Mouse (Mus musculus): ENCODE results near the gene Dnaaf2. TPM values are rescaled to one million over a fixed set of nuclear protein-coding genes. Genes with fewer than 3 reads are reported as not detected.
"Not testable (repeated sequence)": the region's sequence is repeated elsewhere in the genome, so short reads cannot be mapped to it uniquely, and the experiment has no call there.

The Dnaaf2 gene
- total and polyA plus RNA-seq, 2 experiments from 2014 or later = 6.8 to 9.4 TPM

- 59% methylated on average over 3 of the region's 3 CpGs for WGBS
- no peaks in the 10 kb centered on the region for H3K27me3 ChIP-seq (ENCODE audit: insufficient read depth, low read length)
- no peaks in the 10 kb centered on the region for H3K36me3 ChIP-seq (ENCODE audit: insufficient read depth)
- H3K4me2 ChIP-seq (ENCODE audit: low read depth) = no peak overlapping the region
- H3K9ac ChIP-seq = no peak overlapping the region
- no peak overlapping the region for H3K4me3 ChIP-seq (ENCODE audit: low read depth, low read length)
- H3K27ac ChIP-seq (ENCODE audit: low read depth, low read length) = no peak overlapping the region
- DNase-seq = no peak
- H3K4me1 ChIP-seq (ENCODE audit: insufficient read depth) = 0 out of 2 replicates have a peak, but pooled peaks cover 5% of the 10 kb centered on the region
- no peaks in the 10 kb centered on the region for H3K9me3 ChIP-seq (ENCODE audit: low read length)
- TF ChIP-seq CTCF (IDR thresholded peaks at IDR 0.05; ENCODE audit: low read depth) = no peak
- ATAC-seq = no peak
Measured at GRCm38 (mm10) chr12:69164904-69165303, 33.3 kb downstream of the Dnaaf2 start.

- not testable (repeated sequence) for H3K4me3 ChIP-seq (ENCODE audit: low read depth, low read length); H3K4me1 ChIP-seq (ENCODE audit: insufficient read depth); ATAC-seq; DNase-seq; H3K27ac ChIP-seq (ENCODE audit: low read depth, low read length); H3K9me3 ChIP-seq (ENCODE audit: low read length); H3K9ac ChIP-seq; H3K36me3 ChIP-seq (ENCODE audit: insufficient read depth); H3K4me2 ChIP-seq (ENCODE audit: low read depth); H3K27me3 ChIP-seq (ENCODE audit: insufficient read depth, low read length)
- WGBS = 84% methylated on average over 4 of the region's 4 CpGs
Measured at GRCm38 (mm10) chr12:69163586-69163985, 34.6 kb downstream of the Dnaaf2 start.

DNA sequence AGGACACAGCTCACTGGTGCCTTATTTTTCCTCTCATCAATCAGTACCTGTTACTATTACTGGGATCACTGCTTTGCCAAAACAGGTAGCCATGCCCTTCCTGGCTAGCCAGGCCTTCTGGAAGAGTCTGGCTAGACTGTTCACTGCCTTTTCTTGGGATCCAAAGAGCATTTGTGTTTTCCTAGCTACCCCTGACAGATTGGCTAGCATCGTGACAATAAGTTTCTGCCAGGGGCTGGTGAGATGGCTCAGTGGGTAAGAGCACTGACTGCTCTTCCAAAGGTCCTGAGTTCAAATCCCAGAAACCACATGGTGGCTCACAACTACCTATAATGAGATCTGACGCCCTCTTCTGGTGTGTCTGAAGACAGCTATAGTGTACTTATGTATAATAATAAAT is 37.6 kb downstream of the Dnaaf2 start:
- ATAC-seq; H3K4me2 ChIP-seq (ENCODE audit: low read depth); DNase-seq; H3K4me3 ChIP-seq (ENCODE audit: low read depth, low read length); H3K27me3 ChIP-seq (ENCODE audit: insufficient read depth, low read length); H3K4me1 ChIP-seq (ENCODE audit: insufficient read depth); H3K9me3 ChIP-seq (ENCODE audit: low read length); H3K9ac ChIP-seq; H3K27ac ChIP-seq (ENCODE audit: low read depth, low read length): not testable (repeated sequence)
- 80% methylated on average over 2 of the region's 2 CpGs for WGBS
- peaks cover 14% of the 10 kb centered on the region; the same call in 1 of the 2 replicates for H3K36me3 ChIP-seq (ENCODE audit: insufficient read depth)

DNA sequence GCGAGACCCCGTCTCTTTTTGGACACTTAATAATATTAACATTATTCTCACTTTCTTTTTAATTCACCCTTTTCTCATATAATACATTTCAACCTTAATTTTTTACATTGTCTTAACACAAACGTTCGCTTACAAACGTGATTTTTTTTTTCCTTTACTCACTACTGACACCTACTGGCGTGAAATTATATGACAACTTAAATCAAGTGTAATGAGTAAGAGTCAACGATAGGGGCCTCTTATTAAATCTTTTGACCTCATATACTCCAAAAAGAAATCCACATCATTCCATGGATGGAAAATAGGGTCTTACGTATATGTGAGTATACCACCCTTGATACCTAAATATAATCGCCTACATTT is 38.7 kb downstream of the Dnaaf2 start:
- ATAC-seq (no peak), DNase-seq (peak; percentile 91)
- 4% methylated on average over 9 of the region's 9 CpGs for WGBS
- H3K9me3 ChIP-seq (ENCODE audit: low read length) = no peaks in the 10 kb centered on the region
- no peak overlapping the region for H3K9ac ChIP-seq
- H3K4me3 ChIP-seq (ENCODE audit: low read depth, low read length) = peak overlapping the region; percentile 65
- H3K4me2 ChIP-seq (ENCODE audit: low read depth) = peak overlapping the region; percentile 29; the same call in 1 of the 2 replicates
- H3K27me3 ChIP-seq (ENCODE audit: insufficient read depth, low read length) = no peaks in the 10 kb centered on the region
- H3K4me1 ChIP-seq (ENCODE audit: insufficient read depth) = peaks cover 5% of the 10 kb centered on the region; the same call in 1 of the 2 replicates
- peak; percentile 83 for TF ChIP-seq CTCF (IDR thresholded peaks at IDR 0.05; ENCODE audit: low read depth)
- H3K27ac ChIP-seq (ENCODE audit: low read depth, low read length) = peak overlapping the region; percentile 50; the same call in 1 of the 2 replicates
- peaks cover 14% of the 10 kb centered on the region; the same call in 1 of the 2 replicates for H3K36me3 ChIP-seq (ENCODE audit: insufficient read depth)

DNA sequence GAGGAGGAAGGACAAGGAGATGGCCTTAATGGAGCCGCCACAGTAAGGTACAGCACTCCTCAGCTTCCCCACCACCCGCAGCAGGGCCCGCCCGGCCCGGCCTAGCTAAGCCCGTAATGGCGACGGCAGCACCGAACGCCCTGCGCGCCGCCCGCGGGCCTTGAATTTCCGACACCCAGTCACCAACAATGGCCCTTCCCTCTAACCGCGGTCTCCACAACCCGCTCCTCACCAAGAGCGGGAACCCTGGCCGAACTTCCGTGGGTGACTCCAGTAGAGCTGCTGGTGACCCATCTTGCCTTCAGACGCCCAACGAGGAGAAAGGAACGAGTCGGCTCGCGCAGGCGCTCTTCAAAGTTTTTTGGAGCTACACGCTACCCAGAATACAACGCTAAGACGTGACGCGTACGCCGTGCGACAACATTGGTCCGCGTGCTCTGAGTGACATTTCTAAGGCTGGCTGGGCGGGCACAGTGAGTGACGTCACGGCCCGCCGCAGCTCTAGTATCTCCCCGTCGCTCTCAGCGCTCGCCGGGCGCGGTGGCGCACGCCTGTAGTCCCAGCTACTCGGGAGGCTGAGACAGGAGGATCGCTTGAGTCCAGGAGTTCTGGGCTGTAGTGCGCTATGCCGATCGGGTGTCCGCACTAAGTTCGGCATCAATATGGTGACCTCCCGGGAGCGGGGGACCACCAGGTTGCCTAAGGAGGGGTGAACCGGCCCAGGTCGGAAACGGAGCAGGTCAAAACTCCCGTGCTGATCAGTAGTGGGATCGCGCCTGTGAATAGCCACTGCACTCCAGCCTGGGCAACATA is 39.3 kb downstream of the Dnaaf2 start, which contains the start of gene Rps29:
Rps29 (minus strand) TSS at position 422 of the 813 bp plus-strand sequence.
- WGBS = under 1% methylated on average over 57 of the region's 68 CpGs
- DNase-seq = peak; percentile 100
- Histone ChIP-seq H3K9ac (peak within 1 kb of the TSS; percentile 86), H3K36me3 (ENCODE audit: insufficient read depth) (peaks cover 14% of the 10 kb centered on the region; the same call in 1 of the 2 replicates), H3K4me2 (ENCODE audit: low read depth) (peak within 1 kb of the TSS; percentile 55), H3K4me3 (ENCODE audit: low read depth, low read length) (peak within 1 kb of the TSS; percentile 65), H3K27ac (ENCODE audit: low read depth, low read length) (peak within 1 kb of the TSS; percentile 96)
- not testable (repeated sequence) for H3K9me3 ChIP-seq (ENCODE audit: low read length); H3K4me1 ChIP-seq (ENCODE audit: insufficient read depth); H3K27me3 ChIP-seq (ENCODE audit: insufficient read depth, low read length)
- peak; percentile 99 for ATAC-seq

GRCm38 (mm10) chr12:69158366-69158764 is 39.9 kb downstream of the Dnaaf2 start:
- no peak for TF ChIP-seq CTCF (IDR thresholded peaks at IDR 0.05; ENCODE audit: low read depth)

DNA sequence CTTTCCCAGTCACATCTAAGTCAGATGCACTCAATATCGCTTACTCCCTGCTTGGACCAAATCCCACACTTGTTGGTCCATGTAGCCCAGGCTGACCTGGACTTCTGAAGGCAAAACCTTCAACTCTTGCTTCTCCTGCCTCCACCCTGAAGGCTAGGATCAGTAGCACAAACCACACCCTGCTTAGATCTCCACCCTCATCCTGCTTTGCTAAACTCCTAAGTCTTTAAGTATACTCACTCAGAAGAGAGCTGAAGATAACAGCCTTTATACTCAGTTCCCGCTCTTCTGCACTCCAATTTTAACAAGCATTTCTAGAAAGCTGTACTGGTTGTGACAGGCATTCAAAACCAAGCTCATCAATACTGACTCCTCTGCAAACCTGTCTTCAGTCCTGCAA is 41.1 kb downstream of the Dnaaf2 start:
- Histone ChIP-seq H3K4me3 (ENCODE audit: low read depth, low read length) (no peak overlapping the region), H3K4me1 (ENCODE audit: insufficient read depth) (peaks cover 5% of the 10 kb centered on the region; the same call in 1 of the 2 replicates), H3K9me3 (ENCODE audit: low read length) (no peaks in the 10 kb centered on the region), H3K4me2 (ENCODE audit: low read depth) (no peak overlapping the region), H3K9ac (no peak overlapping the region), H3K27me3 (ENCODE audit: insufficient read depth, low read length) (no peaks in the 10 kb centered on the region), H3K27ac (ENCODE audit: low read depth, low read length) (no peak overlapping the region), H3K36me3 (ENCODE audit: insufficient read depth) (peaks cover 14% of the 10 kb centered on the region; the same call in 1 of the 2 replicates)
- WGBS = 97% methylated on average over 2 of the region's 2 CpGs
- DNase-seq (no peak), ATAC-seq (no peak)
- TF ChIP-seq CTCF (IDR thresholded peaks at IDR 0.05; ENCODE audit: low read depth) = no peak

More at GRCm38 (mm10) chr12:69158366-69158764, 39.9 kb downstream of the Dnaaf2 start:
- Histone ChIP-seq H3K27ac (ENCODE audit: low read depth, low read length) (peak overlapping the region; percentile 96), H3K27me3 (ENCODE audit: insufficient read depth, low read length) (no peaks in the 10 kb centered on the region), H3K9me3 (ENCODE audit: low read length) (no peaks in the 10 kb centered on the region), H3K36me3 (ENCODE audit: insufficient read depth) (peaks cover 14% of the 10 kb centered on the region; the same call in 1 of the 2 replicates), H3K4me3 (ENCODE audit: low read depth, low read length) (peak overlapping the region; percentile 65), H3K4me1 (ENCODE audit: insufficient read depth) (peaks cover 5% of the 10 kb centered on the region; the same call in 1 of the 2 replicates), H3K9ac (peak overlapping the region; percentile 86), H3K4me2 (ENCODE audit: low read depth) (peak overlapping the region; percentile 55)
- WGBS = 2% methylated on average over 19 of the region's 19 CpGs
- ATAC-seq (no peak), DNase-seq (no peak)
